Mouse (Mus musculus): ENCODE measurements around the gene Denr.

Gene Denr

DNA sequence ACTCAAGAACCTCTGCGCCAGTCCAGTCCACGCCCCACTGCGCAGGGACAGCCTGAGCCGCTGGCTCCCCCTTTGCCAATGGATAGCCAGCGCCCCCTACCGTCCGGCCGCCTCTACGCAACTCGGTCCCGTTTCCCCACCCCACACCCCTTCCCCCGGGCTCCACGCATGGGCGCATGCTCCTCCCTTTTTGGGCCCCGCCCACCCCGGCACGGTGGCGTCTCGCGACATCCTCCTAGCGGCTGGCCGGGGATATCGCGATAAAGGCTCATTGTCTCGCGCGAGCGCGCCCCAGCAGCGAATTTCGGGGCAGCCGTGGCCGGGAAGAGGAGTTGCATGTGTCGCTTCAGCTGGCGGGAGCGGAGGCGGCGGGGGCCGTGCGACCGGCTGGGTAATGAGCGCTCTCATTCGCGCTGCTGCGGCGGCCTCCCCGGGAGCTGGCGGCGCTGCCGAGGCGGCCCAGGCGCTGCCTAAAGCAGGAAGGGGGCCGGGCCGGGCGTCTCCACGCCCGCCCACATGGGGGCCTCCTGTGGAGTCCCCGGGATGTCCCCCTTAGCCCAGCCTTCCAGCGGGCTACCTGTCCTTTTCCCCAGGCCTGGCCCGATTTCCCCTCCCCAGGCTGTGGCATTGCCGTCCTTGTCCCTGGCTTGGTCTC is at the start of gene Denr:
Denr (plus strand) TSS at position 200 of the 655 bp plus-strand sequence.
- DNase-seq (ENCODE audit: low spot score in 2 of 2) = peak; percentile 98

GRCm38 (mm10) chr5:123858798-123859197 is 48.2 kb upstream of the Denr start:
- DNase-seq (ENCODE audit: low spot score in 2 of 2) = no peak

DNA sequence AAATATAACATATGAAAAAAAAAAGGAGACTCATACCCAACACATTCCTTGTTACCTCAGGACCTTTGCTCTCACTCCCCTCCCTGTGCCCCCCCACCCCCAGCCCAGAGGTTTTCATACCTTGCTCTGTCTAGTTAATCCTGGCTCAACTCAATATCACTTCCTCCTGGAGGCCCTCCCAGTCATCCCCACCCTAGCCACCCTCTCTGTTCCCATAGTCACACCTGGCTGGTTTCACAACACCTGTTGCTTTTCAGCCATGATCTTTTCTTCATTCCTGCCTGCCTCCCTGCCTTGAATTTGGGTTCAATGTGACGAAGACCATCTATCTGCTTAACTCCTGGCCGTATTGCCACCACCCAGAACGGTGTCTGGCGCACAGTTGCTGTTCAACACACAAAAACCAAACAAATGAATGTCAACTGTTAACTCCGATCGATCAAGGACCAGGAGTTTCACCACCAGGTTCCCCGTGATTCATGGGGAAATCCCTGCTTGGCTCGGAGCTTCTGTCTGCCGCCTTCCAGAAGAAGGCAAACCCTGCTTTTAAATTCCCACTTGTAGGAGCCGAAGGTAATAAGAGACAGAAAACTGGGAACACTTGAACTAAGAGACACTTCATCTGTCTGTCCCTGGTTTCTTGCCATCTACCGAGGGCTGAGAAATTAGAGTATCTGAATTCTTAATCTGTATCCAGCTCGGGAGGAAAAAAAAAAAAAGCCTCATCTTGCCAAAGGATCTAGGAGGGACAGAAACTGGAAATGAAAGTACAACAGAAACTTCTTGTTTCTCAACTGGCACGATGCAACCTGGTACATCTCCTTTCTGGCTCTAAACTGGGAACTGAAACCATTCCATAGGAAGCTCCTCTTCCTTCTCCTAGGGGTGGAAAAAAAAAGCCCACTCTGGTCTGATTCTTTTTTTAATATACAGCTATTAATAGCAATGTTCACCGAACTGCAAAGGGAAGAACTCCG is 44.3 kb upstream of the Denr start:
- DNase-seq (ENCODE audit: low spot score in 2 of 2) = peak in 1 of 2 experiments; percentile 29

DNA sequence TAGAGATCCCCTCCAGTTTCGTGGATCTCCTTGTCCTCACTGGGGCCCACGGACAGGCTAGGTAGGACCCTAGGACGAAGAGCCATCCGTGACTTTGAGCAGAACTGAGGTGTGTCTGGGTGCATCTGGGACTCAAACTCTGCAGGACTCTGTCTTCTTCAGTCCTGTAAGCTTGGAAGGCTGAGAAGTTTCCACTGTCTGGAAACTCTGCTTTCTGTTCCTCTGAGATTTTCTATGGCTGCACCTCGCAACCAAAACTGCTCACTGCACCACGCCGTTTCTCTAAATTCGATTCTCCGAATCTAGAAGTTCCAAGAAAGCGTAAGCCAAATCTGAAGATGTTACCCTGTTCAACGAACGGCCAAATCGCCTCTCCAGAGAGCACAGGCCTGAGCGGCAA is 43.0 kb upstream of the Denr start:
- DNase-seq (ENCODE audit: low spot score in 2 of 2) = no peak

- no peak for DNase-seq (ENCODE audit: low spot score in 2 of 2)
Measured at GRCm38 (mm10) chr5:123865365-123865764, 41.6 kb upstream of the Denr start, which contains the start of gene Hcar2. Gene Hcar2 (minus strand): TSS chr5:123865499.

DNA sequence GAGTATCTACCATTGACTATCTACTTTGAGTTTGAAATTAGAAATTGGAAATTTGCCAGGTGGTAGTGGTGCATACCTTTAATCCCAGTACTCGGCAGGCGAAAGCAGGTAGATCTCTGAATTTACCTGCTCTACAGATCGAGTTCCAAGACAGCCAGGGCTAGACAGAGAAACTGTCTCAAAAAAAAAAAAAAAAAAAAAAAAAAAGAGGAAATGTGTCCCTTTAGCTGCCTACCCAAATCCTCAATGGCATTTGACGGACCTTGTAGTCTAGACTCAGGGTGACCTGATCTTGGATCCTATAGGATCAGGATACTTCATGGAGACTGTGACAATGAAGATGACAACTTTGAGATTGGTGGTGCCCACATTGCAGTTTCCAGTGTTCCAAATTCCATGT is 40.5 kb upstream of the Denr start:
- DNase-seq (ENCODE audit: low spot score in 2 of 2) = no peak

DNA sequence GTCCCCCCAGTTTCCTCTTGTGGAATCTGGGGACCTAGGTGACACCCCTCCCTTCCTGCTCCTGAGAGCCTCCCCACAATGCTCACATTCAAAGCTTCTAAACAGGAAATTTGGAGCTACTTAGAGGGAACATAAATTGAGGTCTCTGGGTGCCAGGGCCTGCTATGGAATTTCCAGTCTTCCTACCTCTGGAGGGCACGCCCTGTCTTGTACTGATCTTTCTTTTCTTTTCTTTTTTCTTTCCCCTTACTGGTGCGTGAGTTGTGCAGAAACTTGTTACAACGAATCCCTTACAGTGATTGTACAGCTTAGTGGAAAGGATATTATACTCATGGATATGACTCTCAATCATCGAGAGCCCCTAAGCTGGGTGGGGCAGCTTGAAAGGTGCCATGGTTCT is 37.4 kb upstream of the Denr start:
- no peak for DNase-seq (ENCODE audit: low spot score in 2 of 2)

DNA sequence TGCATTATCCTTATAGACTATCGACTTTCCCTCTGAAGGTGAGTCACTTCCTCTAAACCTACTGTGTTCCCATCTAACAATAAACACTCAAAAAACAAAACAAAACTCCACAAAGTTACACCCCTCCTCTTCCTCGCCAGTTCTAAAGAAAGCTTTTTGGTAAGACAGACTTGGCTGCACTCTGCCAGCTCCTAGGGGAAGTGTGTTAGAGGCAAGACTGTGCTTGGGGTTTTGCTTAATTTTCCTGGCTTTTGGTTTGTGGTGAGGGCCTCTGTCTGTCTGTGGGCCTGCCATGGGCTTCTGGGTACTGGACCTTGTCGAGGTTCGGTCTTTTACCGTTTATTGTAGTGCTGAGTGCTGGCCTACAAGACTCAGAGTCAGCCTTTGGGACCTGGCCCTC is 32.8 kb upstream of the Denr start:
- no peak for DNase-seq (ENCODE audit: low spot score in 2 of 2)

GRCm38 (mm10) chr5:123878056-123878455 is 28.9 kb upstream of the Denr start:
- DNase-seq (ENCODE audit: low spot score in 2 of 2) = no peak

DNA sequence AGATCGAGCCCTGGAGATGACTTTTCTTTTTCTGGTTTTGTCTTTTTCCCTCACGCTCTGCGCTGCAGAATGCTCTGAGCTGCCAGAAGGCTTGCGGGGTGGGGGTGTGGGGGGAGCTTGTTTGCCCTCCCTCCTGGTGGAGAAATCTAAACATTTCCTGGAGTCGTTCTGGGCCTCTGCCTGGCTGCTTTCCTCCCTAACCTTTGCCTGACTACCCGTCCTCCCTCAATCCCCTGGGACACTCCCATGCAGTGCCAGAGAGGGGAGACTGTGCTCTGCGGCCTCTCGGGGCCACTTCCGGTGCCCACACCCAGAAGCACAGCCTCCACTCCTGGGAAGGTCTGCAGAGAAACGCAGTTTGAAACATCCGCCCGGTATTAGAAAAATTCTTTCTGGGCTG is 27.0 kb upstream of the Denr start, which contains the start of gene Hcar1:
Hcar1 (minus strand) TSS at position 93 of the 400 bp plus-strand sequence.
- DNase-seq (ENCODE audit: low spot score in 2 of 2) = no peak

DNA sequence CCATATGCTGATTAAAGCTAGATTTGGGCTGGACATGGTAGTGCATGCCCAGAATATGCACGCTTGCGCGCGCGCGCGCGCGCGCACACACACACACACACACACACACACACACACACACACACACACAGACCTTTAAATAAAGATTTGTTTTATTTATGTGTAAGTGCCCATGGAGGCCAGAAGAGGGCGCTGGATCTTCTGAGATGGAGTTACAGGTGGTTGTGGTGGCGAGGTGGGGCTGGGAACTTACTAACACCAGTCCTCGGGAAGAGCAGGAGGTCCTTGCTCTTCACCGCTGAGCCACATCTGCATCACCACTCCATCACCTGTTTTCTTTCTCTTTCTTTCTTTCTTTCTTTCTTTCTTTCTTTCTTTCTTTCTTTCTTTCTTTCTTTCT is 26.2 kb upstream of the Denr start:
- no peak for DNase-seq (ENCODE audit: low spot score in 2 of 2)

DNA sequence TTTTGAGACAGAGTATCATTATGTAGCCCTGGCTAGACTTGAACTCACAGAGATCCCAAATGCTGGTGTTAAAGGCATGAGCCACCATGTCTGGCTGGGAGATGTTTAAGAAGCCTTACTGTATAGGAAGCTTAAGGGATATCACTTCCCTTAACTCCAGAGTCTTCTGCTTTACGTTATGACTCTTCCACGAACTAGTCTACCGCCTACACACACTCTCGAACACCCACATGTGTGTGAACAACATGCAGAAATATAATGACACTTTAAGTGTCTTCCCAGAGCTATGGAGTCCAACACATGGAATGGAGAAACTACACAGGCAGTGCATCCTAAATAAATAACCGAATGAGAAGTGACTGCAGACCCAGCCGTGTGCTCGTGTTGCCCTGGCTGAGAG is 23.1 kb upstream of the Denr start:
- no peak for DNase-seq (ENCODE audit: low spot score in 2 of 2)

- DNase-seq (ENCODE audit: low spot score in 2 of 2) = no peak
Measured at GRCm38 (mm10) chr5:123884332-123884731, 22.6 kb upstream of the Denr start.

DNA sequence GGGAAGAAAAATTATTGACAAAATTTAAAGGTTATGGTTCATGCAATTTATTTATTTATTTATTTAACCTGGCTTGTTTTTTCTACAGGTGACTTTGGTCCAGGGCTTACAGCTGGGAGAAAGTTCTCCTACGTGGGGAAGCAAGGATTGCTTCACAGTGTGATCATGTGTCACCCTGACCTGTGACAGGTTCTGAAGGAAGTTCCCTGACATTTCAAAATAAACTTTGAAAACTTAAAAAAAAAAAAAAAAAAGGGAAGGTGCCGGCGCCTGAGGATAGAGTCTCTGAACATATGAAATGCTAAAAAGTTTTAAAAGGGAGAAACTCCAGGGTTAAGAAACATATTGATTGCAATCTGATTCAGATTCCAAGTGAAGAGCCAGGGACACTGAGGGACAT is 20.6 kb upstream of the Denr start:
- no peak for DNase-seq (ENCODE audit: low spot score in 2 of 2)

DNA sequence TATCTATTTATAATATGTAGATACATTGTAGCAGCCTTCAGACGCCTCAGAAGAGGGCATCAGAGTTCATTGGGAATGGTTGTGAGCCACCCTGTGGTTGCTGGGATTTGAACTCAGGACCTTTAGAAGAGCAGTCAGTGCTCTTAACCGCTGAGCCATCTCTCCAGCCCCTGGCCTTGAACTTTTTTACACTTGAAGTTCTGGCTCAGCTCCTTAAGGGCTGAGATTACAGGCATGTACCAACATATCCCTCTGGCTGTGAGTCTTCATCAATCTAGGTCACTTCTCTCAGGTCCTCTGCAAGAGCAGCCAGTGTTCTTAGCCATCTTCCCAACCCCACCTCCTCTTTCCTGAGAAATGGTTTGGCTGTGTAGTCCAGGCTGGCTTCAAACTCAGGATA is 16.7 kb upstream of the Denr start:
- DNase-seq (ENCODE audit: low spot score in 2 of 2) = no peak

DNA sequence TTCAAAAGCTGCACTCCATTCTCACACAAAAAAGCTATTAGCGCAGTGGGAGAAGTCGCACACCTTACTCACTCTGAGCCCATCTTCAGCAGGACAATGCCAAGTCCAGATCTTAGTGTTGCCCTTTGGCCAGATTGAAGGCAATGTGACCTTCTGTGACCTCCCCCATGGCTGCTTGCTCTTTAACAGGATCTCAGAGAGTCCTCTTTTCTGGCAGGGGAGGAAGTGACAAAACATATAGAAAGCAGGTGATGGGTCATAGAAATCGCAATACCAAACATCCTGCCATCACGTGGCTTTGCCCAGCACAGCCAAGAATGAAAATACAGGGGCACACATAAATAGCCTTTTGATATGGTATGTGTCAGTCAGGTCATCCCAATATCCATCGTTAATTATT is 16.0 kb upstream of the Denr start:
- DNase-seq (ENCODE audit: low spot score in 2 of 2) = no peak

DNA sequence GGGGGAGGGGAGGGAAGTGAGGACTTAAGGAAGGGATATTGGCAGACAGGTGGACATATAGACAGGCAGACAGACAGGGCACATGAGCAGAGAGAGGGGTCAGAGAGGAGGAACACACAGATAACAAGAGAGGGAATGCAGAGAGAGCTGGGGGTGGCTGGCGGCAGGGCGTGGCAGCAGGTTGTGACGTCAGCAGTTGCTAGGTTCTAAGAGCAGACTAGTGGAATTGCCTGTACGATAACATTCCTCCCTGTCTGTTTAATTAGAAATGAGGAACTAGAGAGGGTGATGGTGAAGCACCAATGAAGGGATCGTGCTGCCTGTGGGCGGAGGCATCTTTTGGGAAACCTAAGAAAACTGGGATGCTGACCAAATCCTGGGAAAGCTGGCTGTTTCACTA is 15.3 kb upstream of the Denr start:
- peak; percentile 21 to 29 for DNase-seq (ENCODE audit: low spot score in 2 of 2)

- no peak for DNase-seq (ENCODE audit: low spot score in 2 of 2)
Measured at GRCm38 (mm10) chr5:123893520-123893919, 13.5 kb upstream of the Denr start.

DNA sequence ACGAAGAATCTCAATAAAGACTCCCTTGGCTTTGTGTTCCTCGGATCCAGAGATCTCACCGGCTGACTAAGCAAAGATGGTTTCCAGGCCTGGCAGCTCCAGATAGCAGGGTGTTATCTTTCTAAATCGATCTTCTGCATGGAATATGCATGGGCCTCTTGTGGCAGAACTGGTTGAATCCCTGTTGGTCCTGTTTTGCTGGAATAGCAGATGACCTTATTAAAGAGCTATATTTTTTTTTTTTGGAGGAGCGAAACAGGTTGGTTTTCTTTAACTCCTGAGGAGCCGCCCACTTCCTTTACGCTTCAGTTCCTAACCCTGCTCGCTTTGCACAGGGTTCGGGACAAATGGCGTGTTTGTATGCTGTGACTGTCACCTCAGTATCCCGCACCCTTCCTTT is 10.6 kb upstream of the Denr start:
- no peak for DNase-seq (ENCODE audit: low spot score in 2 of 2)

GRCm38 (mm10) chr5:123897352-123897751 is 9.6 kb upstream of the Denr start:
- DNase-seq (ENCODE audit: low spot score in 2 of 2) = peak in 1 of 2 experiments; percentile 24

DNA sequence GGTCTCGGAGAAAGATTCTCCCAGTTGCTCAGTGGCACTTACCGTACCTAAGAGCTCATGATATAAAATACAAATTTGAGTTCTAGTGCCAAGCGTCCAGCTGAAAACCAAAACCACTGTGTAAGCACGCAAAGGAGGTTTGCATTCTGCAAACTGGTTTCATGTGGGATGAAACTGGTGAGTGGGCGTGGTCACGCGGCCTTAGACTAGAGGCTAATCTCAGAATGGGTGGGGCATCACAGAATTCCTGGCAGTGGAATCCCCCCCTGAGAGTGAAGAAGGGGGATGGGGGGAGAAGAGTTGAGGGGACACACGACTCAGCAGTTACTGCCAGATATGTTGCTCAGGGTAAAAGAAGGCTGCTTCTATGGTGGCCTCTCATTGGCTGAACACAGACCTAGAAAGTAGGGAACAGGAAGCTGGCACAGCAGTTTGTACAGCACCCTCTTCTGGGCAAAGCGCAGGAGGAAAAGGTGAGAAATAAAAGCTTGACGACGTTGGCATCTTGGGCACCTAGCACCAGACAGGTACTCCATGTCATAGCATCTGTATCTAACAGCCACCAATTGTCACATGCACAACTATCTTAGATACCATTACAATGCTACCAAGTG is 2.8 kb upstream of the Denr start:
- DNase-seq (ENCODE audit: low spot score in 2 of 2) = no peak

Data from spleen, postnatal 36 days (tissue).